Mouse (Mus musculus) urinary bladder, postnatal 14 days (tissue): ENCODE measurements around the gene Tgfb1.

Experiments used
- DNase-seq: peaks from one replicate; pipeline ENCODE4 v3.0.0; 2021; ENCODE audit warnings: low spot score

Tgfb1 gene

DNA sequence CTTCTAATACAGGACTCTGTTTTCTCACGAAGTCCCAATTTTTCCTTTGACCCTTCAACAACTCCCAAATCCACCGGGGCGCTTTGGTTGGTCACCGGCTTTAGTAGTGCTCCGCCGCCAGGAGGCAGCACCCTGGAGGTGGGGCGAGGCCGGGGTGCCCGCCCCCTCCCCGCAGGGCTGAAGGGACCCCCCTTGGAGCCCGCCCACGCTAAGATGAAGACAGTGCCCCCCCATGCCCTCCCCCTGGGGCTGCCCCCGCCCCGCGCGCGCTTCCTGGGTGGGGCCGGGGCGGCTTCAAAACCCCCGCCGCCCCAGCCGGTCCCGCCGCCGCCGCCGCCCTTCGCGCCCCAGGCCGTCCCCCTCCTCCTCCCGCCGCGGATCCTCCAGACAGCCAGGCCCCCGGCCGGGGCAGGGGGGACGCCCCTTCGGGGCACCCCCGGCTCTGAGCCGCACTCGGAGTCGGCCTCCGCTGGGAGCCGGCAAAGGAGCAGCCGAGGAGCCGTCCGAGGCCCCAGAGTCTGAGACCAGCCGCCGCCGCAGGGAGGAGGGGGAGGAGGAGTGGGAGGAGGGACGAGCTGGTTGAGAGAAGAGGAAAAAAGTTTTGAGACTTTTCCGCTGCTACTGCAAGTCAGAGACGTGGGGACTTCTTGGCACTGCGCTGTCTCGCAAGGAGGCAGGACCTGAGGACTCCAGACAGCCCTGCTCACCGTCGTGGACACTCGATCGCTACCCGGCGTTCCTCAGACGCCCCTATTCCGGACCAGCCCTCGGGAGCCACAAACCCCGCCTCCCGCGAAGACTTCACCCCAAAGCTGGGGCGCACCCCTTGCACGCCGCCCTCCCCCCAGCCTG is at the start of gene Tgfb1:
Gene Tgfb1 (plus strand): TSS at position 323 of the 852 bp plus-strand sequence.
- peak; percentile 81 for DNase-seq

DNA sequence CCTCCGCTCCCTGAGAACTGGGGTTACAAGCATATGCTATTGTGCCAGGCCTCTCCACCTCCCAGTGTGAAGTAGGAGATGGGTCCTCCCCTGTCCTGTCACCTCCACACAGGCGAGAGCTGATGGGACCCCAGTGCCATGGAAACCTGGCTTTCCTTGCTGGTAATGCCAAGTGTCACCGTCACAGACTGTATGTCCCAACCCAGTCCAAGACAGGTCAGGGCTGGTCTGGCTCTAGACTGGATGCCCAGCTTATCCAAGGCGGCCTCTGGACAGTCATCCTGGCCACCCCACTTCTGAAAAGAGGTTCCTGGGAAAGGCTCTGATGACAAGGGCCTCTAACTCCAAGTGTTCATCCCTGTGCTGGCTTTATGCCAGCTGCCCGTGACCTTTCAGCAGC is 49.7 kb upstream of the Tgfb1 start:
- no peak for DNase-seq

DNA sequence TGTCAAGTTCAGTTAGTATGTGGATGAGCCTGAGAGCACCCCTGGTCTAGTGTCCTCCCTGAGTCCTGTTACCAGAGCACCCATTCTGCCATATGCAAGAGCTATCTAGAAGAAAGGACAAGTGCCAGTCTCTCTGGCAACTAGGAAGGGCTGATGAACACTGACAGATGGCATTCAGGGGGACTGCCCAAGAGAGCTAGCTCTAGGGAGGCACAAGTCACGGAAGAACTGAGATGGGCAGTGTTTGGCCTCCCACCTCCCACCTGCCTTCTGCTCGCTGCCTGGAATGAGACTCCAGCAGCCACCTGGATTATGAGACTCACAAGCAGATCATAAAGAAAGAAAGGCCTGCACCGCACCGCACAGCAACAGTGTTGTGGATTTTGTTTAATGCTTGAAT is 47.0 kb upstream of the Tgfb1 start:
- DNase-seq = no peak

DNA sequence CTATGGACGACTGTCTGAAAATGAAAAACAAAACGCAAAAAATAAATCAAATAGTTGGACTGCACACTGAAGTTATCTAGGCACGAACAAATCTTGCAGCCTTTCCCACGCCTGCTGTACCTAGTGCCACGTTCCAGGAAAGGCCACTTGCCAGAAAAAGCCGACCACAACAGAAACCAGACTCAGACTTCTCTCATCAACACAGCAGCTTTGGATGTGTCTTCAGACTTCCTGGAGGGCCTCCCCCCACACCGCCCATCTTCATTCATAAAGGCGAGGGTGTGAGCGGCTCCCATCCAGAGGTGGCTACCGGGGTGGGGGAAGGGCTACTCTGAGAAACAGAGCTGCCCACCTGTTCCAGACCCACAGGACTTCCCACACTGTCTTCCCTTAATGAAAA is 42.7 kb upstream of the Tgfb1 start:
- DNase-seq = no peak

DNA sequence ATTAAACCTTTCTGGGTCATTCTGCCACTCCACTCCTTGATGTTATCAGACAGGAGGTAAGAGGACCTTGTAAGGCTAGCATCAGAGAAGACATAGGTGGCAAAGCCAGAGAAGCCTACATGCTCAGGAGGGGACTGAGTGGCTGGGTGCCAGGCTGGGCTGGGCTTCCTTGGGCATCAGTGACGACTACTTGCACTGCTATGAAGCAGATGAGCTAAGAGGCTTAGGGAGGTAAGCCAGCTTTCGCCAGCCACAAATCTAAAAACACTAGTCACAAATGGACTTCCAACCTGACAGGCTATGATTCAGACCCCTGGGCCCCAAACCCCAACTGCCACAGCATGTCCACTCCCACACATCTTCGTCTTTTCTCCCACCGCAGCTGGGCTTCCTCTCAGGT is 42.2 kb upstream of the Tgfb1 start:
- DNase-seq = no peak

DNA sequence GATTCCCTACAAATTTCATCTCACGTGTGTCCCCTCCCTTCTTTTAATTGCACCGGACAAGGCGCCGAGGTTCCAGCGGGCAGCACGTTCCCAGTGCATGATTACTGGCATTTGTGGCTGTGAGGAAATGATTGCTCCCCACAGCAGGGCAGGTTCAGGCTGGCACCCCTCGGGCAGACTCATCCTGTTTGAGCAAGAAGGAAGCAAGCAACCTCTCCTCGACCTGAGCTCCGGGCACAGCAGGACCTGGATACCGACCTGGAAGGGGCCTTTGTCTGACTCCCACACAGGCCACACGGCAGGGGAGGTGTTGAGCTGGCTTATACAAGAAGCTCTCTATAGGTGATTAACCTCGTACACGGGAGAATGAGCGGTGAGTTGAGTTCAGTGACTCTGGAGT is 41.7 kb upstream of the Tgfb1 start:
- peak; percentile 59 for DNase-seq

DNA sequence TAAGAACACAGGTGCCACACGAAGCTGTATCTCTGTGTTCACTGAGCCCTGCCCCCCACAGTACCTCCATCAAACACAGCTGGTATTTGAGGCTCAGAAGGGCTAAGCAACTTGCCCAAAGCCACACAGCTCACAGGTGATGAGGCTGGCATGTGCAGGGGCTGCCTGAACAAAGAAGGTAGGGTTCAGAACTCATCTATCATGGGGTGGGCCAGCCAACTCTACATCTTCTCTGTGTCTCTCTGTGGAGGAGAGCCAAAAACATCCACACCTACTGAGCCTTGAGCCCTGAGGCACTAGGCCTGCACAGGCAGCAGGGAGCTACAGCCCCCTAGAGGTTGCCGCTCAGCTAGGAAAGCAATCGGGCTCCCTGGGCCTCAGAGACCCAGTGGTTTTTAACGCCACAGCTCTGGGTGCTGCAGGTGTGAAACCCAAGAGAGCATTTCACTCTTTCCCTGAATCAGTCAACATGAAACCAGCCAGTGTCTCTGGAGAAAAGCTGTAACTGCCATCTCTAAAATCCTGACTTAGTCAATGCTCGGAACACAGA is 39.2 kb upstream of the Tgfb1 start:
- DNase-seq = no peak

DNA sequence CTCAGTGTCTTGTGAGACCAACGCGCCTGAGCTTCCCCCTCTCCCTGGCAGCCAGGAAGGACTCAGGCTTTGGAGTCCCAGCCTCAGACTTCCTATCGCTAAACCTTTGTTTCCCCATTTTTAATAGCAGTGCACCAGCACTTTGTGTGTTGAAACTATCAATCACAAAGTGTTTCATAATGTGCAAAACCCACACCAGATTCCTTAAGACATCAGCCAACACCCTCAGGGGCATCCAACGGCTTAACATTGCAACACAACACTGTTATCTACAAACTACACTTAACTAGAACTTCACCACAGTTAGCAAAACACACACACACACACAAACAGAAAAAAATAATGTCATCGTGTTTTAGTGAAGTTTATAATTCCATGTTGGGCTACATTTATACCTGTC is 37.0 kb upstream of the Tgfb1 start:
- DNase-seq = no peak

DNA sequence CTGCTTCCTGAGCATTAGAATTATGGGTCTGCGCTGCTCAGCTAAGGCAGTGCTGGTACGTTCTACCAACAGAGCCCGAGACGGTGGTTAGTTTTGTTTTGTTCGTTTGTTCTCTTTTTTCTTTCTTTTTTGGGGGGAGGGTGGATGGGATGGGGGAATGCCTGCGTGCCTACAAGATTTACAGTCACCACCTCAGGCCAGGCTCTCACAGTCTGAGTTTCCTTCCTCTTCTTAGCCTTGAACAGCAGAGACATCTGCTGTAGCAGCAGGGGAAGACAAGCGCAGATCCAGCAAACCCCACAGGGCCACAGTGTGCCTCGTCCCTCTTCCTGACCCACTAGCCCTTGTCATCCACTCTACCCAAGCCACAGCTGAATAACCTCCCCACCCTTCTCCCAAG is 35.5 kb upstream of the Tgfb1 start:
- no peak for DNase-seq

DNA sequence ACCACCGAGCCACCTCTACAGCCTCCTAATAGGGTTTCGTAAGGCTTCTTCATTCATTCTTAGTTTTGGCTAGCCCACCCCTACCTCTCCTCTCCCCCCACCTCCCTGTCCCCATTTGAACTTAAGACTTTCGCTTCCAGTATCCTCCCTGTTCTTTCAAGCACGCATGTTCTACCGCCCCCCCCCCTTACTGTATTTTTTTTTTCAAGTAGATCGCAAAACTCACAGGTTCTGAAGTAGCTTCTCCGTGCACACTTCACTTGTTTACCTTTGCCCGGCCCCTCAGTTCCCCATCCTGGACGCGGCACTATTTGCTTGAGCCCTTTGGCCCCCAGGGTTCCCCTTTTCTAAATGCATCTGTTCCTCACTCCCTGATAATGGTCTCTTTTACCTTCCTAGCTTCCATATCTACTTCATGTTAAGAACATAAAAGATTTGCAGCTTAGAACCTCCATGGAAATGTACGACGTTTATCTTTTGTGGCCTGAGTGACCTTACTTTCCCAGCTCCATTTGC is 34.5 kb upstream of the Tgfb1 start:
- DNase-seq = no peak

DNA sequence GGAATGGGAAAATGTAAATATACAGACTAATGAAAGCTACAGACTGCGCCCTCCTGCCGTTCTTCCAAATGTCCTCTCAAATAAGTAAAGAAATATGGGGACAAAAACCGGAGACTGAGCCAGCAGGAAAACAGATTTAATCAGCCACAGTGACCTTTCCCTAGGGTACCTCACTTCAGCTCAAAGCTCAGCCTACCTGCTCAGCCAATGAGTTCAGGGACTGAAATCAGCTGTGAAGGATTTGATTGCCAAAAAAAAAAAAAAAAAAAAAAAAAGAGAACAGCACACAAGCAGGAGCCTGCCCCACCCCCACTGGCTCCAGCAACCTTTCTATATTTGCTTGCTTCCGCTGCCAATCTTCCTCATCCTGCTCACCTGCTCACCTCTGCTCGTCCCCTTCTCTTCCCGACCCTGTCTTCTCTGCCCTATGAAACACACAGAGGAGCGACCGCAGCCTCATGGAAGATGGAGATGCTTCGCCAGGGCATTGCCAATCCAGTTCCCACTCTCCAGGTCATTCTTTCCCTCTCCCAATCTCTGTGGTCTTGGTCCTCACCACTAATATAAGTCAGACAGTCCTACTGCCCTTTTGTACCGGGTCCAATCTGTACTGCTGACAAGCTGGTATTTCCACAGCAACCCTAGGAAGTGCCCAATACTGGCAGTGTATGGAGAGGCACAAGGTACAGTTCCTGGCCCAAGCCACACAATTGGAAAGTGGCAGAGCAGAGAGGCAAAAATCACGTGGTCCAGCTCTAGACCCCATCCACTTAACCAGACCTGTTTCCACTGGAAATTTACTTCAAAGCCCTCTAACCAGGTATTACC is 31.0 kb upstream of the Tgfb1 start:
- peak; percentile 46 for DNase-seq

DNA sequence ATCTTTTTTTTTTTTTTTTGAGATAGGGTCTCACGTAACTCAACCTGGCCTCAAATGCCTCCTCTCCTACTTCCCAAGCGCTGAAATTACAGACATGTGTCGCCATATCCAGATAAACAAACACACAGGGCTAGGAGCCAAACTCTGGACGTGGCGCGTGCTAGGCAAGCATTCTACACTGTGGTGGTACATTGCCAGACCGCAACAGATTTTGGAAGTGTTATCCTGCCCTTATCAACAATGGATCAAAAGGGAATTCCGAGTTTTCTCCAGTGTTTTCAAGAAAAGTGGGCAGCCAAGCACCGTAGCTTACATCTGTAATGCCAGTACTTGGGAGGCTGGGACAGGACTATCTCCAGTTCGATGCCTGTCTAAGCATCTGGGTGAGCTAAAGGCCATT is 29.0 kb upstream of the Tgfb1 start:
- no peak for DNase-seq

DNA sequence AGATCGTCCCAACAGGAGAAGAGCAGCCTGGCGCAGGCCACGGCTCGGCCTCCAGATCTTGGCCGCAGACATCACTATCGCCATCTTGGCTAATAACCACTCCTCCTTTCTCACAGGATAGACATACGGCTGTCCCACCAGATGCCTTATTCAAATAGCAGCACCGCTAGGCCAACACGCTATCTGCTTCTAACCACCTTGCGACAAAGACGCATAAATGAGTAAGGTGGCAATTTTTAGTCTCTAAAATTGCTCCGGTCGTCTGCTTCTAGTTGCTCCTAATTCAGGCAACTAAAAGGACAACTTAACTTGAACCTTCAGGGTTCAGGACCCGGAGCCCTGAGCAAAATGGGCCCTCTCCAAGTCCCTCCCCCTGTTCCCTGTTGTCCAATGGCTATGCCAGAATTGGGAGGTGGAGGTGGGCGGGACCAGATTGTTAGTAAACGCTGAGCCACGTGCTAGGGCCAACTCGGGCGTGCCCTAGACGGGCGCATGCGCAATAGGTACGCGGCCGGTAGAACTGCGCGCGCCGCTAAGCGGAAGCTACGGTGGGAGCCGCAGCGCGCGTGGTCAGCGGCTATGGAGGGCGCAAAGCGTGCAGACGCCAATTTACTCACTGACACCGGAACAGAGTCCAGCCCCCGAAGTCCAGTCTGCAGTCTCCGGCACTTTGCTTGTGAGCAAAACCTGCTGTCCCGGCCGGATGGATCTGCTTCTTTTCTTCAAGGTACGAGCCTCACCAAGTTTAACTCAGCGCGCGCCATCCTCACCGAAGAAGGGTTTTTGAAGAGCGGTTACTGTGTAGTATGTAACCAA is 27.9 kb upstream of the Tgfb1 start, which contains the start of the genes Bckdha and Exosc5:
Gene Bckdha (minus strand): TSS at position 325 of the 816 bp plus-strand sequence.
Gene Exosc5 (plus strand): TSS at position 508 of the 816 bp plus-strand sequence.
- DNase-seq = peak; percentile 100

DNA sequence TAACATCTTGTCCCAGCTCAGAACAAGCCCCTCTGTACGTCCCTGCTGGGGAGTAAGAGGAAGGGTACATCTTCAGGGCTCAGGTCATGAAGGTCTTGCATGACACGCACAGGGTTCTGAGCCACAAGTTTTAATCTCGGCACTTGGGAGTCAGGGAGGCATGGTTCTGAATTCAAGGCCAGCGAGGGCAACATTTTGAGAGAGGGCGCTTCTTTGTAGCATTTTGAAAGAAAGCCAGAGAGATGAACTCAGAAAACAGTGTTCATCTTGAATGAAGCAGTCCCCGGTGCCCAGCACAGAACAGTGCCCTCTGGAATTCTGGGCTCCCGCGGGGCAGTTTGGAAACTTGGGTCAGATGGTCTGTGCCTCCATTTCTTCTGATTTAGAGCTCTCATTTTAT is 20.4 kb upstream of the Tgfb1 start:
- no peak for DNase-seq

DNA sequence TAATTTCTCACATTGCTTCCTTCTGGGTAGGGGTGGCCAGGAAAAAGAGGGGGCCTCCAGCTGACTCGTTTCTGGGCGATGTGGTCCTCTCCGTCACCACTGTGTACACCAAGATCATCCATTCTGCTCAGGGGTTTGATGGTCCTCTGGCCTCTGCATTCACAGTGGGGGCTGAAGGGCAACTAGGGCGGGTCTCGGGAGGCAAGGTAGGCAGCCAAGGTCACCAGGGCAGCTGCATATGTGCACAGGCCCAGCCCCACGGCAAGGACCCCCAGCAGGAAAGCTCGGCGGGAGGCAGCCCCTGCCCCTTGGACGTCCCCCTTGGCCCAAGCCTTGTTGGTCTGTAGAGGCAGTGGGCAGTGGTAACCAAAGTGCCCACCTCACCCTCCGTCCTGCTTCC is 17.6 kb upstream of the Tgfb1 start:
- no peak for DNase-seq

DNA sequence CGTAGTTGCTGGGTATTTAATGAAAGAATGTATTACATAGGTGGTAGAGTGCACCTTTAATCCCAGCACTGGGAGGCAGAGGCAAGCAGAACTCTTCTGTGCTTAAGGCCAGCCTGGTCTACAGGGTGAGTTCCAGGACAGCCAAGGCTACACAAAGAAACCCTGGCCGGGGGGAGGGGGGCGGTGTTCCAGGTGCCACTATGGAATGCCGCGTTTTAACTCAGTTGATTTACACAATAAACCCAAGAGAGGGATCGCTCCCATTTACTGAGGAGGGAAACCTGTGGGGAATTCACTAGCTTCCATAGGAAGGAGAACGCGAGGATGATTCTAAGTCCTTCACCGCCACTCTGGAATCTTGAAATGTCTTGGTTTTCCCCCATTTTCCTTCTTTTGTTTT is 17.2 kb upstream of the Tgfb1 start:
- DNase-seq = no peak

DNA sequence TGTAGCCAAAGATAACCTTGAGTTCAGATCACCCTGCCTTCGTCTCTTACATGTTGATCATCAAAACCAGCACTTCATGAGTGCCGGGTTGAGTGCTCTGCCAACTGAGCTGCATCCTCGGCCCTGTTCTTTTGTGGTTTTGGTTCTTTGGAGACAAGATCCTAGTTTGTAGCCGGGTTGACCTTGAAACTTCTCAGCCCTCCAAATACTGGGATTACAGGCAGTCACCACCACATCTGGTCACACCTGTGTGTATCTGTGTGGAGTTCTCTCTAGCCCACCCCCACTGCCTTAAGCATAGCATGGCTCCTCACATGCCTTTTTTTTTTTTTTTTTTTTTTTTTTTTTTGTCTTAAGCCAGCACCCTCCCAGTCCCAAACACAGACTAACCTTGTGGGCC is 16.7 kb upstream of the Tgfb1 start:
- no peak for DNase-seq

DNA sequence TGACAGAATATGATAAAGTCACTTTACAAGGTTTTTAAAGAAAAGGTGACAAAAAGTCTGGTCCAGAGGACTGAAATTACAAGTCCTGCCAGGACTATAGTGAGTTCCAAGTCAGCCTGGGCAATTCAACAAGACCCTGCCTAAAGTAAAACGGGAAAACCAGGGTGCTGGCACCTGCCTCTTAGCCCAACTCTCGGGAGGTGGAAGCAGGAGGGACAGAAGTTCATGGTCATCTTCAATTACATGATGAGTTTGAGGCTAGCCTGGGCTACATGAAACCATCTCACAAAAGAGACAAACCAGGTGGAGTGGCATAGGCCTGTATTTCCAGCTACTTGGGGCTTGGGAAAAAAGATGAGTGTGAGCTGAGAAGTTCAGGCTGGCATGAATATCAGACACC is 15.1 kb upstream of the Tgfb1 start:
- no peak for DNase-seq

DNA sequence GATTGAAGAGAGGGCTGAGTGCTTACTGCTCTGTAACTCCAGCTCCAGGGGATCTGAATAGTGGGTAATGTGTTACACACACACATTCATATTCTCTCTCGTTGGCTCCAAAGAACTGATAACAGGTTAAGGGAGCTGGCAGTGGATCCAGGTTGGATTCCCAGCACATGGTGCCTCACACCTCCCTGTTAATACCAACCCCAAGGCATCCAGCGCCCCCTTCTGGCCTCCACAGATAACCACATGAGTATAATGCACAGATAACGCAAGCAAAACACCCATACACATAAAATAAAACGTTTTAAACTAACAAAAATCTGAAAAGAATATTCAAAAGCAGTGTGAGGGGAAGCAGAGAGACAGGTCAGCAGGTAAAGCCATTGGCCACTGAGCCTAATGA is 14.4 kb upstream of the Tgfb1 start:
- DNase-seq = no peak

DNA sequence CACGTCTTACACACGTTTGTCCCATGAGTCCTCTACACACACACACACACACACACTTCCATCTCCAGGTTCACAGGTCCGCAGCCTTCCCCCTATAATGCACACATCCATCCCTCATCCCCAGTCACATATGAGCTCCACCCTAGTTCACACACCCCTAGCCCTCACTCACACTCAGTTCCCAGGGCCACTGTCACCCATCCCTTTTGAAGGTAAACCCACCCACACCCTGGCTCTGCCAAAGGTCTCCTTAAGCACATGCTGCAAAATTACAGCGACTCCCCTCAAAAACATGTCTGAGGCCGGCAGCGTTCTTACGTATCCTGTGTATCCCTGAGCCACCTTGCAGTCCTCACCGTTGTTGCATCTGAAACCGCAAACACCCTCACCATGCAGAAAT is 12.5 kb upstream of the Tgfb1 start:
- DNase-seq = no peak

DNA sequence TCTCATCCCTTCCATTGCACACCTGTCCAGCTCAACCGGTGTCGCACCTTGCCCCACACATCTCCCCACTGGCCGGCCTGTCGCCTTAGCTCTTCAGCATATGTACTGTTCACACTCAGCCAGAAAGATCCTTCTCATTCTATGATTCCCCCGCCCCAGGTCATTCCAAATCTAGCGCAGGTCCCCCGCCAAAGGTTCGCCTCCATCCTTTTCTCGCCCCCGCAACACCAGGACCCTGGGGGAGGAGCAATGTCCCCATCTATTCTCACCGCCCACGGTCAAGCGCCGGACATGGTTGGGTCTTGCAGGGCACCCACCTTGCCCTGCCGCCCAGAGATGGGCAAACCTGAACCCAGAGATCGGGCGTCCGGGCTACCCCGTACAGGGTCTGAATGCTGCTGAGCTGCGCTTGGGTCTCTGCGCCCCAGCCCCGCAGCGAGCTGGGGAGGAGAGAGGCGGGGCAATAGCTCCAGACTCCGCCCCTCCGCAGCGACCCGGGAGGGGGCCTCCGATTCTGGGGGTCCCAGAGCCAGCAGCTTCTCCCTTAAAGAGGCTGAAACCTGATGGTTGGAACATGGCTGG is 12.0 kb upstream of the Tgfb1 start, which contains the start of gene Tmem91:
Gene Tmem91 (minus strand): TSS at position 448 of the 582 bp plus-strand sequence.
- no peak for DNase-seq
